Mouse (Mus musculus) cerebellum, adult 11-12 months (tissue): ENCODE measurements around the gene Gstp2.
"Not testable (repeated sequence)": the region's sequence is repeated elsewhere in the genome, so short reads cannot be mapped to it uniquely, and the experiment has no call there.

Experiments used
- DNase-seq: peaks from one replicate; pipeline ENCODE4 v3.0.0; 2022

Gstp2 gene

DNA sequence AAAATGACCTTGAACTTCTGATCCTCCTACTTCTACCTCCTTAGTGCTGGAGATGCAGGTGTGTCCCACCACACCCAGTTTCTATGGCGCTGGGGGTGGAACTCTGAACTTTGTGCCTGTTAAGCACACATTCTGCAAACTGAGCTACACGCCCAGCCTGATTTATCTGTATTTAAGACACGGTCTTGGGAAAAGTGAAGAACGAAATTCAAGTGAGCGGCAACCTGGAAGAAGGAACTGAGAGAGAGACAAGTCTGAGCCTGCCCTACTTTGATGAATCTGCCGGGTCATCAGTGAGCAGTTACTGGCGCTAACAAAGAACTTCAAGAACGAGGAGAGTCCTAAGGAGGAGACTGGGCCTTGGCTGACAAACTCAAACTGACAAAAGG lies 1.0 kb upstream of the Gstp2 start:
- DNase-seq: no peak

DNA sequence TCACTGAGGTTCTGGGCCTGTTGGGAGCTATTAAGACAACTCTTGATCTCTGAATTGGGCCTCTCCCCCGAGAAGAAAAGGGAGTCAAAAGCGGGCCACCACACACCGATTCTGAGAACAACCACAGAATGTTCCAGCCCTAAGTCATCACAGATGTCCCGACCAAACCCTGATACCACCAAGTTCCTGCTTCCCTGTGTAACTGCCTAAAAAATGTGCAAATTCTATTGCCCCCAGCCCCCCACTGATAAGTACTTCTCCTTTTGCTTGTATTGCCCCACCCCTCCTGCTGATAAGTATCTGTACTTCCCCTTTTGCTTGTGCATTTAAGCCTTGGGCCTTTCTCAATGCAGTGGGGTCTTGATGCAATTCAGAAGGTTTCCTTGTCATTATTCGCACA lies 1.7 kb downstream of the Gstp2 start:
- not testable (repeated sequence) for DNase-seq

DNA sequence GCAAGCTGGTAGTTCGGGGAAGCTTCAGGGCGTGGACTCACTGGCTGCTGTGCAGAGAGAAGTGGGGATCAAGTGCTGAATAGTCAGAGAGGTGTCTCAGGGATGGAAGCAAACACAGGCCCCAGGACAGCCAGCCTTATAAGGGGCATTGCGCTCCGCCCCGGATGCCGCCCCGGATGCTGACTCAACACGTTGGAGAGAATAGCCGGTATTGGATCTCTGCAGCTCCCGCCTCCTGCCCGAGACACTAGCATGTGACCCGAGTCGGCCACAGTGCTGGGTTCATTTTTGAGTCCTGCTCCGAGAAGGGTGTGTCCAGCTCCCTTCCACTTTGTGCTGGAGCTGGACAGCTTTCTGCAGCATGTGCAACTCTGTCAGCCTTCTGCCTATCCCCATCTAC lies 3.7 kb downstream of the Gstp2 start:
- DNase-seq: no peak

DNA sequence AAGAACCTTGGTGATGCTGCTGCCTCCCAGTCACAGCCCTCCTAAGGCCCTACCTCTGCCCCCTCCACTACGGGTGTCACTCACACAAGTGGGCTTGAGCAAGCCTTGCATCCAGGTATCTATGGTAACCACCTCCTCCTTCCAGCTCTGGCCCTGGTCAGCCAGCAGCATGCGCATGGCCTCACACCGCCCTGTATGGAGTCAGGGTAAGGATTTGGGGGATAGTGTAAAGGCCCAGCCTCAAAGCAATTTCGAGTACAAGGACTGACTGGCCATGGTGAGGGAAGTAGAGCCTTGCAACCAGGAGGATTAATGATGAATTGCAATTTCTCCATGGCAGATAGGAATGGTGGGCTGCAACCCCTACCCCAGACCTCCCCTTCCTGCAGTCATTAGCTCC lies 4.3 kb downstream of the Gstp2 start:
- DNase-seq: not testable (repeated sequence)

DNA sequence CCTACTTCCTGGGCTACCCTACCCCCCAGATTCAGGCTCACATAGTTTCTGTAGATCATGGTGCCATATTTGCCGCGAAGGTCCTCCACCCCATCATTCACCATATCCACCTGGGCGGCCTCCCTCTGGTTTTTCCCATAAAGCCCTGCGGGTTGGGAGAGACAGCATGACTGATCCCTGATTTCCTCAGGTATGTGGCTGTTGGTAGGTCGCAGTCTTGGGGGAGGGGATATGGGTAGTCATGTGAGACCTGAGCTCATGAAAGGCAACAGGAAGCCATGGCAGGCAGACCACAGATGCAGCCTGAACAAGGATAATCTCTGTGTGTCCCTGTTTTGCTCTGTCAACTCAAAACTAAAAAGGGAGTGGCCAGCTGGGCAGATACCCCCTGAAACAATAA lies 4.9 kb downstream of the Gstp2 start:
- not testable (repeated sequence) for DNase-seq

DNA sequence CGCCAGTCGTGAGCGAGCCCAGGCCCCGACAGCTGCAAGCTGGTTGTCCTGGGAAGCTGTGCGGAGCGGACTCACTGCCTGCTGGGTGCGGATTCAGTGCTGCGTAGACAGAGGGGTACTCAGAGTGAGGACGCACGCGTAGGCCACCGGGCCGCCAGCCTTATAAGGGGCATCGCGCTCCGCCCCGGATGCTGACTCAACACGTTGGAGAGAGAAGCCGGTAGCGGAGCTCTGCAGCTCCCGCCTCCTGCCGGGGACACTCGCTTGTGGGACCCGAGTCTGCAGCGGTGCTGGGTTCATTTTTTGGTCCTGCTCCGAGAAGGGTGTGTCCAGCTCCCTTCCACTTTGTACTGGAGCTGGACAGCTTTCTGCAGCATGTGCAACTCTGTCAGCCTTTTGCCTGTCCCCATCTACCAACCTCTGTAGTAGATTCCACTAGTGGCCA lies 8.0 kb downstream of the Gstp2 start, which contains the start of gene Gstp1:
TSS of gene Gstp1 (minus strand) at position 198 of the 445 bp plus-strand sequence.
- peak; percentile 83 for DNase-seq

DNA sequence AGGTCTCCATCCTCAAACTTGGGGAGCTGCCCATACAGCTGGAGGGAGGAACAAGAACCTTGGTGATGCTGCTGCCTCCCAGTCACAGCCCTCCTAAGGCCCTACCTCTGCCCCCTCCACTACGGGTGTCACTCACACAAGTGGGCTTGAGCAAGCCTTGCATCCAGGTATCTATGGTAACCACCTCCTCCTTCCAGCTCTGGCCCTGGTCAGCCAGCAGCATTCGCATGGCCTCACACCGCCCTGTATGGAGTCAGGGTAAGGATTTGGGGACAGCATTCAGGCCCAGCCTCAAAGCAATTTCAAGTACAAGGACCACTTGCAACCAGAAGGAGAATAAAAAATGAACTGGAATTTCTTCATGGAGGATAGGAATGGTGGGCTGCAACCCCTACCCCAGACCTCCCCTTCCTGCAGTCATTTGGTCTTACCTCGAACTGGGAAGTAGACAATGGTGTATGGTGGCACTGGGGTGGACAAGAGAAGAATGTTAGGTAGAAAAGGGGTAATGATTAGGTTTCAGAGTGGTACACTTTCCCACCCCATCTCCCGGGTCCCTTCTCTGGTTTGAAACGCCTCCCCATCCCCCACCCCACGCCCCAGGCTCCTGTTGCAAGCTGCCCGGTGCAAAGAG lies 8.6 kb downstream of the Gstp2 start:
- not testable (repeated sequence) for DNase-seq

DNA sequence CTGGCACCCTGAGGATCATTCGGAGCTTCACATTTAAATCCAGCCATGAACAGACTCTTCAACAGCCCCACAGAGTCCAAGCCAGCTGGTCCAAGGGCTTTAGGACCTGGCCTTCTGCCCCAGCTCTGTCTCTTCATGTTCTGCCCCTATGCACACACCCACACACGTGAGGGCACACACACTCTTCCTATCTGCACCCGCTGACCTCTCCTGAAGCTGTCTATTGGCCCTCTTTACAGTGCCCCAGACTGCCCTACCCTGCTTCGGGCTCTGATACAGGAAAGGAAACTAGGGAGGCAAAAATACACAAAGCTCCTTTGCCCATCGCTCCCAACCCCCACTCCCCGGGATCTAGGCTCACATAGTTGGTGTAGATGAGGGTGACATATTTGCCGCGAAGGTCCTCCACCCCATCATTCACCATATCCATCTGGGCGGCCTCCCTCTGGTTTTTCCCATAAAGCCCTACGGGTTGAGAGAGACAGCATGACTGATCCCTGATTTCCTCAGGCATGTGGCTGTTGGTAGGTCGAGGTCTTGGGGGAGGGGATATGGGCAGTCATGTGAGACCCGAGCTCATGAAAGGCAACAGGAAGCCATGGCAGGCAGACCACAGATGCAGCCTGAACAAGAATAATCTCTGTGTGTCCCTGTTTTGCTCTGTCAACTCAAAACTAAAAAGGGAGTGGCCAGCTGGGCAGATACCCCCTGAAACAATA lies 9.3 kb downstream of the Gstp2 start:
- peak; percentile 26 for DNase-seq

DNA sequence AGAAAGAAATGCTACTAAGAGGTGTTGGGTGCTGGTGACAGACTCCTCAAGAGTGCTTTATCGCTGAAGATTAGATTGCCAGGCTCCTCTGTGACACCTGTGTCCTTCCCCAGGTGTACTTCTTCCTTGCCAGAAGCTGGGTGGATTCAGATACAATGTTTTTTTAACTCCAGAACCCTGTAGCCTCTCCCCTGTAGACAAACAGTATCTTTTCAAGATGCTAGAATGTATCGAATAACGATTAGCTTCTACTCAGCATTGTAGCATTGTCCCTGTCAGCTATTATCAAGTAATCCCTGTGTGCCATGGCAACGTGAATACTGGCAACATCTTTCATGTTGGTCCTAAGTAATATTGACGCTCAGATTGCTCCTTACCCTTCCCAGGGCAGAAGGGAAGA lies 12.1 kb downstream of the Gstp2 start:
- no peak for DNase-seq

DNA sequence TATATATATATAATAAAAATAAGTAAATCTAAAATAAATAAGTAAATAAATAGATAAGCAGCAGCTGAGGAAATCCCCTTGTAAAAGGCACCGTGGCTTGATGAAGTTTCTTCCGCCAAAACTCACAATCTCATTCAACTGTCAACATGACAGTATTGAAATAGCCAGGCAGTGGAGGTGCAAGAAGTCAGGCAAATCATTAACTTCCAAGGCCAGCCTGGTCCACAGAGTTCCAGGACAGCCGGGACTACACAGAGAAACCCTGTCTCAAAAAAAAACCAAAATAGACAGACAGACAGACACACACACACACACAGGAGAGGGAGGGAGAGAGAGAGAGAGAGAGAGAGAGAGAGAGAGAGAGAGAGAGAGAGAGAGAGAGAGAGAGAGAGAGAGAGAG lies 12.5 kb downstream of the Gstp2 start:
- no peak for DNase-seq

DNA sequence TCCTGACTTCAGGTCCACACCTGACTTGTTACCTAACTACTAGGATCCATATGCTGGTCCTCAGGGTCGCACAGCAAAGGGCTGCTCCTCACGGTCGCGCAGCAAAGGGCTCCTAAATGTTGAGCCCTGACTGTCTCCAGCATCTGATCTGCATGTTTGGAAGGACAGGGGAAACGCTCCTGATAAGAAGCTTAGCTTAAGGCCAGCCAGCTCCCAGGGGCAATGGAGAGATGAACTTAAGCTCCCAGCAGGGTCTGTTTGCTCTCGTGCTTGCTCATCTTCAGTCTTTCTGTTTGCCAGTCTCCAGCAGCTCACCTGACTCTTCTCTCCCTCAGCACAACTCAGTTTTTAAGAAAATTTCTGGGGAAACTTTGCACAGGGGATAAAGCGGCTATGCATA lies 13.2 kb downstream of the Gstp2 start:
- no peak for DNase-seq

DNA sequence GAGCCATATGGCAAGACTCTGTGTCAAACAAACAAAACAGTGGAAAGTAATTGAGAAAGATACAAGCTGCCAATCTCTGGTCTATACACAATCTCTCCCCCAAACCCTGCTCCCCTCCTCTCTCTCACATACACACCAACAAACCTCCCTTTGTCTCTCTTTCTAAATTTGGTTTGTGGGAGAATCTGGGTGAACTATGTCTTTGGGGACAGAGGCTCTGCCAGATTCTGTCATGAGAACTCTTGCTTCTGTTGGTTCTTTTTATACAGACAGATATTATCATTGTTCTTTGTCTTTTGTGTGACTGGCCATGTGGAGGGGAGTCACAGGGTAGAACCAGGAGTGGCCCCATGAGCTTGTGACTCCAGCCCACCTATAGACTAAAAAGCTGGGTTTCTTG lies 18.2 kb downstream of the Gstp2 start:
- DNase-seq: no peak

DNA sequence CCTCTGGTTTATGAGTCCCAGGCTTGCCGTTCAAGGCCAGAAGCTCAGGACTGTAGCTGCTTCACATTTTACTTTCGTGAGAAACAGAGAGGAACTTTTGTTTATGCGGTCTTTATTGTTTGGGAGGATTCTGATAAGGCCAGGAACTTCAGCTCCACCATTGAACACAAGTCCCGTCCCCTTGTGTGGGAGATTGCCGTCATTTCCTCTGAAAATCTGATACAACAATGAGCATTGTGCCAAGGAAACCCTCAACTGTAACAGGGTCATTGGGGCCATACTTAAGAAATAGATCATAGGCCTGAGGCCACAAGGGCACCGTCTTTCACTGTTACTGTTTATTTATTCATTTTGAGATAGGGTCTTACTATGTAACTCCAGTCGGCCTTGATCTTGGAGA lies 22.6 kb downstream of the Gstp2 start:
- DNase-seq: no peak

DNA sequence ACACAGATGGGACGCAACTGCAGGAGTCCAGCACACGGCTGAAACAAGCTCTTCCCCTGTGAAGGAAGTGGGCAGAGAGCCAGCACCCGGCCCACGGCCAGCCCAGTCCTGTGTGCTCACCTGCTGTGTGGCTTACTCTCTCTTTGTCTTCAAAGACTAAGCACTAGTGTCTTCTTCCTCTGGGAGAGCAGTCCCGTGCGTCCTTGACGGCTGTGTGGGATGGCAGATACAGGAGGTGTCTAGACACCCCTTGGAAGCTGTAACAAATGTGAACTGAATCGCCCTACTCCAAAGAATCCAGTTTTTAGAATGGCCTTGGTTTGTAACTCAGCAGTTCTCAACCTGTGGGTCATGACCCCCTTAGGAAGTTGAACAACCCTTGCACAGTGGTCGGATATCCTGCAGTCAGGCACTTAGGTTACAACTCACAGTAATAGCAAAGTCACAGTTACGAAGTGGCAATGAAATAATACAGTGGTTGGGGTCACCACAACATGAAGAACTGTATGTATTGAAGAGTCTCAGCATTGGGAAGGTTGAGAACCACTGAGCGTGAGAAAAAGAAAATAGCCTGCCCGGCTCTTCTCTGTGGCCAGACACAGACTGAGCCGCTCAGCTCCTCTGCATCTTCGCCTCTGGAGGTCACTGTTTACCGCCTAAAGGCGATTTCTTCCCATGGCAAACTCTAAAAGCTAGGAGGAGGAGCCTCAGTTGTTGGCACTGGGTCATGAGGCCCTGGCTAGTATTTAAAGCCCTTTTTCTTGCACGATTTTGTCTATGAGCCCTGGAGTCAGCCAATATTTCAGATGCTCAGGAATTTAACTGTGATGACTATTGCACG lies 26.9 kb downstream of the Gstp2 start:
- DNase-seq: peak; percentile 88

DNA sequence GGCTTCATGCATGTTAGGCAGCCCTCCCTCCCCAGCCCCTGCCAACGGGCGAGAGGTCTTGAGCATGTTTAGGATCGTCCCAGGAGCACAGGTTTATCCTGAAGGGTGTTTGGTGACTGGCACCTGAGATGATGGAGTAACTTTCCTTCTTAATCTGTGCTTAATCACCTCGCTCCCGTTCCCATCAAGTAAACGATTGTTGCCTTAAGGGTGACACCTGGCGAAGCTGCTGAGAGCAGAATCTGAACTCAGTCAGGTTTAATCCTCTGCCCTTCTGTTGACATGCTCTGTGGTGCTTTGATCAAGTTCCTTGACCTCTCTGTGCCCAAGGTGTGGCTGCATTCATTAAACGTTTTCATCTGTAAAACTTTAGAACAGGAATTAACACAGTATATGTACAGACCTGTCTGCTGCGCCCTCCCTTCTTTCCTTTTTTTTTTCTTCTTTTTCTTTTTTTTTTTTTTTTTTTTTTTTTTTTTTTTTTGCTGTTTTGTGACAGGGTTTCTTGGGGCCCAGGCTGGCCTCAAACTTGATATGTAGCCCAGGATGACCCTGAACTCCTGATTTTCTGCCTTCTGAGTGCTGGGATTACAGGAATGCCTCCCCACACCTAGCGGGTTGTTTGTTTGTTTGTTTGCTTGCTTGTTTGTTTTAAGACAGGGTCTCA lies 27.8 kb downstream of the Gstp2 start:
- no peak for DNase-seq

DNA sequence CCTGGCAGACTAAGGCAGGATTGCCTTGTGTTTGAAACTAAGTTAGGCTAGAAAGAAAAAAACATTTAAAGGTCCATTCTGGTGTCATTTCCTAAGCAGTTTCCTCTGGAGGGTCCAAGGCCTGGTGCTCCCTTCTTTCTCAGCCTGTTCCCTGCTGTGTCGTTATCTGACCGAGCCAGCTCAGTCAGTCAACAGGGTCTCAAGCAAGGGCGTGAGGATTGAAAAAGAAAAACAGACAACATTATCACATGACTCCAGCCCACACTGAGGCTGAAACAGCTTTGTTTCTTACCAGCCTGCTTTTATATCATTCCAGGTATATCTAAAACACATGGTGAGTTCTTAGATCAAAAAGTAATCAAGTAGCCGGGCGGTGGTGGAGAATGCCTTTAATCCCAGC lies 30.2 kb downstream of the Gstp2 start:
- DNase-seq: no peak

DNA sequence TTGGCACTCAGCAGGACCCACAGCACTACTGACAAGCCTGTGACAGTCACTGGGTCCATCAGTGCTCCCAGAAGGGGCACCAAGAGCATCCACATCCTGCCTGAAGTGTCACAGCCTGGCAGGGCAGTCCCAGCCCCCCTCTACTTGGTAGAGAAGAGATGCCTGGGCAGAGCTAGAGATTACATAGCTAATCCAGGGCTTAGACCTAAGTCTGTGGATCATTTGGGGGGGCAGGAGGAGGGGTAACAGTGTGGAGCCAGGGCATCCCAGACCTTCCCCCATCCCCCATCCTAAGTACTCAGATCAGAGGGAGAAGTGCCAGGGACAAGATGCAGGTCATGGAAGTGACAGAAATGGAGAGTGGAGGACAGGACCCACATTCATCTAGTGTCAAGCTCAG lies 31.0 kb downstream of the Gstp2 start:
- peak; percentile 41 for DNase-seq

DNA sequence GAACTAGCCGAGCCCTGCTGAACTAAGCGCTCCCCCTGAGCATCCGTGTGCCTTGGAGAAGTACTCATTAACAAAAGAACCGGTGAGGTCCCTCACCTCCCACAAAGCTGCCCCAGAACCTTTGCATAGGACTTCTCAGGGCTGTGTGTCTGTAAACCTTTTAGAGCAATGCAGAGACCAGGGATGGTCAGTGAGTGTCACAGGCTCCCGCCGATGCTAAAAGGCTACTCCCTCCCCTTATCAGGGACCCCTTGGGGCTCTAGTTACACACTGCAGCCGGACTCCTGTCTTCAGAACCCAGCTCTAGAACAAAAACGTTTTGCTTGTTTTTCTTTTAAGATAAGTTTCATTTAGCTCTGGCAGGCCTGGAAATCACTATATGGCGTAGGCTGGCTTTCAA lies 32.8 kb downstream of the Gstp2 start:
- no peak for DNase-seq

DNA sequence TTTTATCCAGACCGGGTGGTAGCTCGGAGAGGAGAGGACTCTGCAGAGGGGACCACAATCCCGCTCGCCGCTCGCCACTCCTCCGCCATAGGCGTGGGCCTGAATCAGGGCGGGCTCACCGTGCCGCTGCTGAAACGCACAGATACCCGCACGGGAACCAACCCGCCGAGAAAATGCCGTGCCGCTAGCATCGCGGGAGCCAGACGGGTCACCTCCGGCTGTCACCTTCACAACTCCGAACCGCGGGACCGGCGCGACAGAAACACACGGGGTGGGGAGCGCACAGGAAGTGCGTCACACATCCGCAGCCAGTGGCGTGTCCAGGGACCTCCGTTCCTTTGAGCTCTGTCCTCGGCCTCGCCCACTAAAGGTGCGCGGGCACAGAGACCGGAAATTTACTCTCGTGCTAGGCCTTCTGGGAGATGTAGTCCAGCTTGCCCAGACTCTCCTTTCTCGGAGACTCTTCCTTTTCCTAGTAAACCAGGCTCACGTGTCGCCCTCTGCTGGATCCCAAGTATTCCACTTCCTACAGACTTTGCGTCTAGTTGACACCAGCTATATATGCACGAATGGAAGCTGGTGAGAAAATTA lies 33.3 kb downstream of the Gstp2 start, which contains the start of gene Ndufv1:
TSS of gene Ndufv1 (minus strand) at position 375 of the 591 bp plus-strand sequence.
- peak; percentile 99 for DNase-seq

DNA sequence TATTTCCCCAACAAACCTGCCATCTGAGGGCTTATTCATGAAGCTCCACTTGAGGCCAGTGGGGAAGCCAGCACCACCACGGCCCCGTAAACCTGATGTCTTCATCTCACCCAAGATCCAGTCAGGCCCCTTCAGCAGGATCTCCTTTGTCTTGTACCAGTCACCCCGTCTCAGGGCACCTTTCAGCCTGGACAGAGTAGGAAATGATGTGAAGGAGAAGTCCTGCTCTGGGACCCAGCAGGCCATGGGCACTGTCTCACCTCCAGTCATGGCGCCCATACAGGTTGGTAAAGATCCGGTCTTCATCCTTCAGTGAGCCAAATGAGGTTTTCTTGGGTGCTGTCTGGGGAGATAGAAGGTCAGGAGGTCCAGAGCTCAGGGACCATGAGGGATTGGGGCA lies 34.7 kb downstream of the Gstp2 start:
- DNase-seq: peak; percentile 36

DNA sequence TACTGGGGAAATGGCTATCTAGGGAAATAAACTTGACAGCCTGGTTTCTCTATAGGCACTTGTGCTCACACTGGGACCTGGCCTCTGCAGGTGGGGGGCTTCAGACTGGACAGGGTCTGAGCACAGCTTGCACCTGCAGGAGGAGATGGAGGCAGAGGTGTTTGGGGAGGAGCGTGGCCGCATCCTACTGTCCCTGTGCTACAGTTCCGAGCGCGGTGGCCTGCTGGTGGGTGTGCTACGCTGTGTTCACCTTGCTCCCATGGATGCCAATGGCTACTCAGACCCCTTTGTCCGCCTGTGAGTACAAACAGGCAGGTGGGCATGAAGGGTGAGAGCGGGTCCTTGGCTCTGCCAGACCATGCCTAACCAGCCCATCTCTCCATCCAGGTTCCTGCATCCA lies 39.9 kb downstream of the Gstp2 start:
- no peak for DNase-seq

DNA sequence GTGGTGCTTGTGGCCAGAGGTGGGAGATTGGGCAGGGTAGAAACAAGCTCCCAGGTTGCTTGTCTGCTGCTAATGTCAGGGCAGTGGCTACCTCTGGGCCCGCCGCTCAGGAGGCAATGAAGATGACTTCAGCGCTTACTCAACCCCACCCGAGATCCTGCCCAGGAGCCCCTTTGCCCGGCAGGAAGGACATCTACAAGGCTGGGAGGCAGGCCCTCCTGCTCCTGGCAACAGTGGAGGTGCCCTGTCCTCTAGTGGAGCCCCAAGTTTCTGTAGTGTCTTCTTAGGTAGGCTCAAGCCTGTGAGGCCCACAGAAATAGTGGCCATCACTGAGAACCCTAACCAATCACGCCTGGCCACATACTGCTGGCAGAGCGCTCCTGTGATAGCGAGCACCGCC lies 40.7 kb downstream of the Gstp2 start:
- DNase-seq: no peak

DNA sequence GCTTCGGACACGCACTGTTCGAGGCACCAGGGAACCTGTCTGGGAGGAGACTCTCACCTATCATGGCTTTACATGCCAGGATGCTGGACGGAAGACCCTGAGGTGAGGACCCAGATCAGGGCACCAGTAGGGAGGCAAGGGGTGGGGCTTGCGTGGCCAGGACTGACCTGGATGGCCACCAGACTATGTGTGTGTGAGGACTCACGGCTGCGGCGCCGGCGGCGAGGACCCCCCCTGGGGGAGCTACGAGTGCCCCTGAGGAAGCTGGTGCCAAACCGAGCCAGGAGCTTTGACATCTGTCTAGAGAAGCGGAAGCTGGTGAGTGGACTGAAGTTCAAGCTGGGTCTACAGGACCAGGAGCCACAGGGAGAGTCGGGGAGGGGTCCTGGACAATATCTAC lies 41.5 kb downstream of the Gstp2 start:
- DNase-seq: no peak
